Mouse (Mus musculus) testis, adult 2 months (tissue): Measurements from ENCODE around the gene Ubac2.

Experiments
- CTCF ChIP-seq: fragments of 200-500 bp; IDR thresholded peaks from 2 replicates; pipeline ENCODE4 v1.5.1; 2012; ENCODE audit warnings: low read depth, mild to moderate bottlenecking, inconsistent platforms, low read length, moderate library complexity; ENCODE audit not compliant: control insufficient read depth, insufficient read depth, insufficient replicate concordance
- POLR2A ChIP-seq: fragments of 200-500 bp; IDR thresholded peaks from 2 replicates; pipeline ENCODE4 v1.6.1; 2012; ENCODE audit warnings: low read depth, mild to moderate bottlenecking, inconsistent platforms, low read length, moderate library complexity; ENCODE audit not compliant: control insufficient read depth

- TF ChIP-seq POLR2A (no peak), CTCF (no peak)
Observed at GRCm38 (mm10) chr14:121995557-121995870, 117.1 kb downstream of the Ubac2 start.
